Mouse (Mus musculus): ENCODE data around the gene Mrpl46. TPM values are rescaled to one million over a fixed set of nuclear protein-coding genes. Genes with fewer than 3 reads are reported as not detected.

Gene Mrpl46
- total RNA-seq, 1 experiment: 34.2 TPM

DNA sequence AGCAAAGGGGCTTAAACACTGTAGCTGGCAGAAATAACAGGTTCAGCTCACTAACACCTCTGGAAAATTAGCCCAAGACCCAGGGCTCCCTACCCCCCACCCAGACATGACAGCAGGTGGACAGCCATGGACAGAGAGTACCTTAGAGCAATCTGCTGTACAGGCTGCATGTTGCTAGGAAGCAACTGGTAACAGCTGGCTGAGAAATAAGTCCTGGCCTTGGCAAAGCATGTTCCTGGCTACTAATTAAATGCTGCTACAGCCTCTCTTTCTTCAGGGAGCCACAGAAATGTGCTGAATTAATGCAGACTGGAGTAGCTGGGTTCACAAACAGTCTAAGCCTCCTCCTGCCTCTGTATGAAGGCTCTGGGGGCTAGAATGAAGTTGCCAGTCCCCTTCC lies 31.4 kb upstream of the Mrpl46 start:
- in situ Hi-C loops (cut with MboI; ENCODE audit: low sequenced_read_pairs in 2 of 2, unreplicated experiment in 2 of 2): no loop called here
- no peak overlapping the region for H3K9ac ChIP-seq (ENCODE audit: insufficient read depth, low read depth, low read length, poor library complexity, severe bottlenecking)
- H3K27ac ChIP-seq (ENCODE audit: insufficient read depth, low read depth, low read length, poor library complexity, severe bottlenecking): no peak overlapping the region
- H3K36me3 ChIP-seq (ENCODE audit: control insufficient read depth, insufficient read depth, low read length, poor library complexity, severe bottlenecking): no peaks in the 10 kb centered on the region
- no peak overlapping the region for H3K4me3 ChIP-seq (ENCODE audit: insufficient read depth in 1 of 2, low read depth in 1 of 2, low read length in 2 of 2, poor library complexity in 1 of 2, severe bottlenecking in 1 of 2)
- H3K9me3 ChIP-seq (ENCODE audit: control insufficient read depth, insufficient read depth, low read depth, low read length): no peaks in the 10 kb centered on the region
- H3K4me1 ChIP-seq (ENCODE audit: control insufficient read depth in 2 of 2, insufficient read depth in 2 of 2, low read length in 2 of 2, poor library complexity in 1 of 2): no peaks in the 10 kb centered on the region
- TF ChIP-seq CHD2 (IDR thresholded peaks at IDR 0.05; ENCODE audit: low read depth, low read length) (no peak), ZNF384 (IDR thresholded peaks at IDR 0.05; ENCODE audit: low read depth, low read length) (no peak), MAFK (IDR thresholded peaks at IDR 0.05; ENCODE audit: insufficient read depth, low read depth, low read length) (no peak), ZC3H11A (IDR thresholded peaks at IDR 0.05; ENCODE audit: borderline replicate concordance, low read depth, low read length) (no peak), HCFC1 (IDR thresholded peaks at IDR 0.05; ENCODE audit: borderline replicate concordance, insufficient read depth, low read length) (no peak)
- no peak for DNase-seq (ENCODE audit: low read depth, low spot score)

- H3K4me3 ChIP-seq (ENCODE audit: insufficient read depth in 1 of 2, low read depth in 1 of 2, low read length in 2 of 2, poor library complexity in 1 of 2, severe bottlenecking in 1 of 2): no peak overlapping the region
- no peaks in the 10 kb centered on the region for H3K4me1 ChIP-seq (ENCODE audit: control insufficient read depth in 2 of 2, insufficient read depth in 2 of 2, low read length in 2 of 2, poor library complexity in 1 of 2)
- TF ChIP-seq CHD2 (IDR thresholded peaks at IDR 0.05; ENCODE audit: low read depth, low read length) (no peak), MAFK (IDR thresholded peaks at IDR 0.05; ENCODE audit: insufficient read depth, low read depth, low read length) (no peak), ZC3H11A (IDR thresholded peaks at IDR 0.05; ENCODE audit: borderline replicate concordance, low read depth, low read length) (no peak), HCFC1 (IDR thresholded peaks at IDR 0.05; ENCODE audit: borderline replicate concordance, insufficient read depth, low read length) (no peak), ZNF384 (IDR thresholded peaks at IDR 0.05; ENCODE audit: low read depth, low read length) (no peak)
- H3K9ac ChIP-seq (ENCODE audit: insufficient read depth, low read depth, low read length, poor library complexity, severe bottlenecking): no peak overlapping the region
- no peak for DNase-seq (ENCODE audit: low read depth, low spot score)
- H3K36me3 ChIP-seq (ENCODE audit: control insufficient read depth, insufficient read depth, low read length, poor library complexity, severe bottlenecking): no peaks in the 10 kb centered on the region
- H3K9me3 ChIP-seq (ENCODE audit: control insufficient read depth, insufficient read depth, low read depth, low read length): no peaks in the 10 kb centered on the region
- H3K27ac ChIP-seq (ENCODE audit: insufficient read depth, low read depth, low read length, poor library complexity, severe bottlenecking): no peak overlapping the region
- in situ Hi-C loops (cut with MboI; ENCODE audit: low sequenced_read_pairs in 2 of 2, unreplicated experiment in 2 of 2): no loop called here
These were observed 30.5 kb upstream of the Mrpl46 start for GRCm38 (mm10) chr7:78813791-78814190.

- TF ChIP-seq MAFK (IDR thresholded peaks at IDR 0.05; ENCODE audit: insufficient read depth, low read depth, low read length) (no peak), CHD2 (IDR thresholded peaks at IDR 0.05; ENCODE audit: low read depth, low read length) (no peak), HCFC1 (IDR thresholded peaks at IDR 0.05; ENCODE audit: borderline replicate concordance, insufficient read depth, low read length) (no peak), ZC3H11A (IDR thresholded peaks at IDR 0.05; ENCODE audit: borderline replicate concordance, low read depth, low read length) (no peak), ZNF384 (IDR thresholded peaks at IDR 0.05; ENCODE audit: low read depth, low read length) (no peak)
- in situ Hi-C loops (cut with MboI; ENCODE audit: low sequenced_read_pairs in 2 of 2, unreplicated experiment in 2 of 2): no loop called here
- no peak for DNase-seq (ENCODE audit: low read depth, low spot score)
- H3K4me1 ChIP-seq (ENCODE audit: control insufficient read depth in 2 of 2, insufficient read depth in 2 of 2, low read length in 2 of 2, poor library complexity in 1 of 2): peaks cover 0 to 3% of the 10 kb centered on the region in 2 experiments; a peak in 1 of 4 replicates
- H3K9me3 ChIP-seq (ENCODE audit: control insufficient read depth, insufficient read depth, low read depth, low read length): no peaks in the 10 kb centered on the region
- H3K4me3 ChIP-seq (ENCODE audit: insufficient read depth in 1 of 2, low read depth in 1 of 2, low read length in 2 of 2, poor library complexity in 1 of 2, severe bottlenecking in 1 of 2): no peak overlapping the region
- no peak overlapping the region for H3K27ac ChIP-seq (ENCODE audit: insufficient read depth, low read depth, low read length, poor library complexity, severe bottlenecking)
- H3K36me3 ChIP-seq (ENCODE audit: control insufficient read depth, insufficient read depth, low read length, poor library complexity, severe bottlenecking): no peaks in the 10 kb centered on the region
- H3K9ac ChIP-seq (ENCODE audit: insufficient read depth, low read depth, low read length, poor library complexity, severe bottlenecking): no peak overlapping the region
These were observed 23.9 kb upstream of the Mrpl46 start for GRCm38 (mm10) chr7:78807192-78807591.

- Histone ChIP-seq H3K4me1 (ENCODE audit: control insufficient read depth in 2 of 2, insufficient read depth in 2 of 2, low read length in 2 of 2, poor library complexity in 1 of 2) (peaks cover 0 to 3% of the 10 kb centered on the region in 2 experiments; a peak in 1 of 4 replicates), H3K9ac (ENCODE audit: insufficient read depth, low read depth, low read length, poor library complexity, severe bottlenecking) (no peak overlapping the region), H3K27ac (ENCODE audit: insufficient read depth, low read depth, low read length, poor library complexity, severe bottlenecking) (no peak overlapping the region), H3K9me3 (ENCODE audit: control insufficient read depth, insufficient read depth, low read depth, low read length) (no peaks in the 10 kb centered on the region), H3K4me3 (ENCODE audit: insufficient read depth in 1 of 2, low read depth in 1 of 2, low read length in 2 of 2, poor library complexity in 1 of 2, severe bottlenecking in 1 of 2) (no peak overlapping the region), H3K36me3 (ENCODE audit: control insufficient read depth, insufficient read depth, low read length, poor library complexity, severe bottlenecking) (no peaks in the 10 kb centered on the region)
- DNase-seq (ENCODE audit: low read depth, low spot score): no peak
- no peak for TF ChIP-seq ZC3H11A (IDR thresholded peaks at IDR 0.05; ENCODE audit: borderline replicate concordance, low read depth, low read length)
- TF ChIP-seq MAFK (IDR thresholded peaks at IDR 0.05; ENCODE audit: insufficient read depth, low read depth, low read length): no peak
- no peak for TF ChIP-seq CHD2 (IDR thresholded peaks at IDR 0.05; ENCODE audit: low read depth, low read length)
- no peak for TF ChIP-seq ZNF384 (IDR thresholded peaks at IDR 0.05; ENCODE audit: low read depth, low read length)
- TF ChIP-seq HCFC1 (IDR thresholded peaks at IDR 0.05; ENCODE audit: borderline replicate concordance, insufficient read depth, low read length): no peak
- in situ Hi-C loops (cut with MboI; ENCODE audit: low sequenced_read_pairs in 2 of 2, unreplicated experiment in 2 of 2): no loop called here
These were observed 20.5 kb upstream of the Mrpl46 start for GRCm38 (mm10) chr7:78803841-78804240.

Measured in ES-E14 (cell line).